Mouse (Mus musculus): ENCODE results near the gene Zbtb7a. TPM values are rescaled to one million over a fixed set of nuclear protein-coding genes. Genes with fewer than 3 reads are reported as not detected.

Zbtb7a gene
- total RNA-seq, 1 experiment from 2014 or later, result 66.9 TPM

- DNase-seq, result no peak
Measured at GRCm38 (mm10) chr10:81138821-81139528, 4.0 kb downstream of the Zbtb7a start.

- no peak for DNase-seq
Measured at GRCm38 (mm10) chr10:81139529-81139846, 4.5 kb downstream of the Zbtb7a start.

- DNase-seq, result peak; percentile 63
Measured at GRCm38 (mm10) chr10:81140005-81140404, 5.0 kb downstream of the Zbtb7a start.

GRCm38 (mm10) chr10:81140717-81141454 is 5.9 kb downstream of the Zbtb7a start:
- DNase-seq, result peak; percentile 67

GRCm38 (mm10) chr10:81141455-81142210 is 6.6 kb downstream of the Zbtb7a start:
- DNase-seq, result no peak

- peak; percentile 74 for DNase-seq
Measured at GRCm38 (mm10) chr10:81142551-81142981, 7.5 kb downstream of the Zbtb7a start.

GRCm38 (mm10) chr10:81143157-81143633 is 8.2 kb downstream of the Zbtb7a start:
- DNase-seq, result peak; percentile 84

- no peak for DNase-seq
Measured at GRCm38 (mm10) chr10:81143845-81144437, 8.9 kb downstream of the Zbtb7a start.

- DNase-seq, result no peak
Measured at GRCm38 (mm10) chr10:81144667-81145066, 9.6 kb downstream of the Zbtb7a start.

- no peak for DNase-seq
Measured at GRCm38 (mm10) chr10:81145307-81145706, 10.3 kb downstream of the Zbtb7a start.

GRCm38 (mm10) chr10:81145778-81146177 is 10.8 kb downstream of the Zbtb7a start:
- DNase-seq, result no peak

GRCm38 (mm10) chr10:81146296-81146695 is 11.3 kb downstream of the Zbtb7a start:
- DNase-seq, result peak; percentile 63

GRCm38 (mm10) chr10:81151261-81151660 is 16.2 kb downstream of the Zbtb7a start:
- DNase-seq, result no peak

- no peak for DNase-seq
Measured at GRCm38 (mm10) chr10:81152609-81153008, 17.6 kb downstream of the Zbtb7a start.

GRCm38 (mm10) chr10:81154313-81154712 is 19.3 kb downstream of the Zbtb7a start:
- no peak for DNase-seq

- no peak for DNase-seq
Measured at GRCm38 (mm10) chr10:81154736-81155135, 19.7 kb downstream of the Zbtb7a start.

GRCm38 (mm10) chr10:81161602-81162317 is 26.7 kb downstream of the Zbtb7a start:
- peak; percentile 80 for DNase-seq

- DNase-seq, result no peak
Measured at GRCm38 (mm10) chr10:81162318-81162652, 27.3 kb downstream of the Zbtb7a start.

- DNase-seq, result peak; percentile 31
Measured at GRCm38 (mm10) chr10:81165118-81165517, 30.1 kb downstream of the Zbtb7a start.

- DNase-seq, result peak; percentile 100
Measured at GRCm38 (mm10) chr10:81167200-81168086, 32.4 kb downstream of the Zbtb7a start, which contains the start of gene Pias4. TSS of gene Pias4 (minus strand) at chr10:81167923.

- DNase-seq, result no peak
Measured at GRCm38 (mm10) chr10:81168087-81168431, 33.0 kb downstream of the Zbtb7a start.
